Mouse (Mus musculus) gastrocnemius, adult 18-20 months (tissue): ENCODE measurements around the gene Tulp2. TPM values are rescaled to one million over a fixed set of nuclear protein-coding genes. Genes with fewer than 3 reads are reported as not detected.
"Not testable (repeated sequence)": the region's sequence is repeated elsewhere in the genome, so short reads cannot be mapped to it uniquely, and the experiment has no call there.

ENCODE experiments used
- DNase-seq: peaks from one replicate; pipeline ENCODE4 v3.0.0; 2021; ENCODE audit warnings: low spot score
- total RNA-seq, 2 experiments: library from RNA; stranded (reverse); gene quantifications; 2 replicates each; pipeline ENCODE4 v1.2.3; 2021

Tulp2 gene
- total RNA-seq, 2 experiments from 2014 or later: not detected

DNA sequence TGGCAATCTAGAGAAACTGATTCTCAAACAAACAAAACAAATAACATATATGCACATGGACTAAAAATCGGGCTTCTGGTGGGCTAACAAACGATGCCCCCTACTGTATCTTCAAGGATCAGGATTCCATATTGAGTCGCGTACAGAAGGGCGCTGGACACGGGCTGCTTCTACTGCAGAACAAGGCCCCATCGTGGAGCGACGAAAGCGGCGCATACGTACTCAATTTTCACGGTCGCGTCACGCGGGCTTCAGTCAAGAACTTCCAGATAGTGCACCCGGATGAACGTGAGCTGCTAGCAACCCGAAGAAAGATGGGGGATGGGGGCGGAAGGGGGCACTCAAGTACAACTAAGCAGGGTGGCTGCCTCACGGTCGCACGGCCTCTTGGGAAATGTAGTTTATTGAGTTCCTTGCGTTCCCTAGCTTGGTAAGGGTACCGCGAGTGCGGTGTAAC, 40.1 kb downstream of the Tulp2 start:
- peak; percentile 91 for DNase-seq

GRCm38 (mm10) chr7:45522194-45522752, 40.6 kb downstream of the Tulp2 start:
- DNase-seq: no peak

DNA sequence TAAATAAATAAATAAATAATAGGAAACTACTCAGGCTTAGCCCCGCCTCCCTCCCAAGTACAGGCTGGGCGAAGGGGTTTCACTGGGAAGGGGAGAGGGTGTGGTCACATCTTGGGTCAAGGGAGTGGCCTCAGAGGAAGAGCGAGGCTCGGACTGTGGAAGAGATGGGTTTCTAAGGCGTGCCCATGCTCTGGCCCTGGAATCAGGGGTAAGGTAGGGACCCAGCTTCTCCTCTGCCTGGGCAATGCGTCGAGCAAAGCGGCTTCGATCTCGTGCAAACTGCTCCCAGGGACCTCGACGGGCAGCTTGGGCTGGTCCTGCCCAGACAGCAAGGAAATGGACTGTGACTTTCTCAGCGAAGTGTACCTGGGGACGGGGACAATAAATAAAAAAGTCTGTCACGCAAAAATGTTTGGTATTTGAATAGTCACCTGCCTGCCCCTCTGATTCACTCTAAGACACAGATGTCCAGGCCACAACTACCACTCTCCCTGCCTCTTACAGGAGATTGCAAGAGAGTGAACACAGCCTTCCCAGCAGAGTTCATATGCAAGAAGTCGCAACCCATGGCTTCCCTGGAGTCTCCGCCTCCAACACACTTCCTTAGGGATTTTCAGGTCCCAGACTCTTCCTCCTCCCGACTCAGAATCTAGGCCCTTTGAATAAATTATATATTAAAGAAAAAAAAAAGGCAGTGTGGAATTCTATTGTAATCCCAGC, 41.4 kb downstream of the Tulp2 start:
- DNase-seq: no peak

GRCm38 (mm10) chr7:45523678-45524170, 42.0 kb downstream of the Tulp2 start:
- DNase-seq: no peak

- peak; percentile 53 for DNase-seq
Observed at GRCm38 (mm10) chr7:45524841-45525621, 43.4 kb downstream of the Tulp2 start.

DNA sequence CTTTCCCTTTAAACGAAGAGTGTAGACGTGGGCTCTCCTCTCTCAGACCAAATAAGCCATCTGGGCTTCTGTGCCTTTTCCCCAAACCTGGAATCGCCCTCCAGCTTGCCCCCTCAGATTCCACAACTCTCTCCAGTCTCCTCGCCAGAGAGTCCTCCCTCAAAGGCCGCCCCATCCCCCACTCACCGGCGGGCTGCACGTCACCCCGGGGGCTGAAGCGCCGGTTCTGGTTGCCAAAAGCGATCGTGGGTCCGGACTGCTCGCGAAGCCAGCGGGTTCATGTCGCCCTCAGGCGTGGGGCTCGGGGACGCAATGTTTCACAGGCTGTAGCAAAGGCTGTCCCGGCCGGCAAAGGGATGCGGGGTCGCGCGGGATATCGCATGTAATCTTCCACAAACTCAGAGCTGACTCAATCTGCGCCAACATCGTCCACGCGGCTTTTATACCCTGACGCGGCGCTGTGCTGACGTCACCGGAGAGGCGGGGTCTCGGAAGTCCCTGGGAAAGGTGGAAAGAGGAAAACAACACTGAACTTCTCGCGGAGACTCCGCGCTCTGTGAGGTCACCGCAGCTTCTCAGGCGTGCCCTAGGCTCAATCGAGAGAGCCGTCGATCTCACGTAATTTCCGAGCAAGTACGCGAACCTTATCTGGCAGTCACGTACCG, 44.3 kb downstream of the Tulp2 start, which contains the start of the genes Ppp1r15a and Plekha4:
Gene Ppp1r15a, minus strand, starts transcription at position 460 of the 665 bp plus-strand sequence.
Gene Plekha4, plus strand, starts transcription at position 522 of the 665 bp plus-strand sequence.
- DNase-seq: peak; percentile 98

- DNase-seq: no peak
Observed at GRCm38 (mm10) chr7:45526474-45527120, 44.9 kb downstream of the Tulp2 start.

DNA sequence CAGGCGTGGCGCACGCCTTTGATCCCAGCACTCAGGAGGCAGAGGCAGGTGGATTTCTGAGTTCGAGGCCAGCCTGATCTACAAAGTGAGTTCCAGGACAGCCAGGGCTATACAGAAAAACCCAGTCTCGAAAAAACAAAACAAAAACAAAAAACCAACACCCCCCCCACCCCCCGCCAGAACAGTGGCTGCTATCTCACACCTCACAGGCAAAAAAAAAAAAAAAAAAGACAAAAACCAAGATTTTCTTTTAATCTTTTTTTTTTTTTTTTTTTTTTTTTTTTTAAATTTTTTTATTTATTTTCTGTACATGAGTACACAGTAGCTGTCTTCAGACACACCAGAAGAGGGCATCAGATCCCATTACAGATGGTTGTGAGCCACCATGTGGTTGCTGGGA, 45.5 kb downstream of the Tulp2 start:
- DNase-seq: not testable (repeated sequence)

DNA sequence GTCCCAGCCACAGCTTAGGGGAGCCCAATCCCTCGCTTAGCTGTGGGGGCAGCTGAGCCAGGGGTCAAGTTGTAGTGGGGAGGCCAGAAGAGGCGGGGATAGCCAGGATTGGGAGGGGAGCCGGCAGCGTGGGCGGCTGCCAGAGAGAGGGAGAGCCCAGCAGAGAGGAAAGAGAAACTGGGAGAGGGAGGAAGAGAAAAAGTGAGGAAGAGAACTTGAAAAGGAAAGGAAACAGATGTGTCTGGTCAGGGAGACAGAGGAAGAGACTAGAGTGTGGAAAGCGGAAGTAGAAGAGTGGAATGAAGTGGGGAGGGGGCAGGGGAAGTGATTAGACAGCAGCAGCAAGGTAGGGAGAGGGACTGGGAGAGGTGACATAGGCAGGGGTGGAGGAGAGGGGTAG, 47.8 kb downstream of the Tulp2 start:
- no peak for DNase-seq

- no peak for DNase-seq
Observed at GRCm38 (mm10) chr7:45530643-45531042, 49.0 kb downstream of the Tulp2 start.

- DNase-seq: no peak
Observed at GRCm38 (mm10) chr7:45535676-45536075, 54.0 kb downstream of the Tulp2 start.

DNA sequence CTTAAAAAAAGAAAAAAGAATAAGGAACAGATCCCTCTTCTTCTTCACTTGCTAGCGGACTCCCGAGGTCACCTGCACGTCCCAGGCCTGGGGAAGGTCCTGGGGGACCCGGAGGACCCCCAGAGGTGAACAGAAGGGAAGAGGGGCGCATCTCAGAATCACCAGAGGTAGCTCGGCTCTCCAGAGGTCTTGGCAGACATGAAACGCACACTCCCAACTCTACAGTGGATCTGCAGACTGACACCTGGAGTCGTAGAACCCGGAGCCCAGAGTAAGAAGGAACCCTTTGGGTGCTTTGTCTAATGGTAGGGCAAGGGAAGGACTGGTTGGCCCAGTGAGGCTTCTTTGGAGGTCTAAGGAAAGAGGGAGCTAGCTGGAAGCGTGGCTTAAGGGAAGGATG, 55.9 kb downstream of the Tulp2 start:
- no peak for DNase-seq

DNA sequence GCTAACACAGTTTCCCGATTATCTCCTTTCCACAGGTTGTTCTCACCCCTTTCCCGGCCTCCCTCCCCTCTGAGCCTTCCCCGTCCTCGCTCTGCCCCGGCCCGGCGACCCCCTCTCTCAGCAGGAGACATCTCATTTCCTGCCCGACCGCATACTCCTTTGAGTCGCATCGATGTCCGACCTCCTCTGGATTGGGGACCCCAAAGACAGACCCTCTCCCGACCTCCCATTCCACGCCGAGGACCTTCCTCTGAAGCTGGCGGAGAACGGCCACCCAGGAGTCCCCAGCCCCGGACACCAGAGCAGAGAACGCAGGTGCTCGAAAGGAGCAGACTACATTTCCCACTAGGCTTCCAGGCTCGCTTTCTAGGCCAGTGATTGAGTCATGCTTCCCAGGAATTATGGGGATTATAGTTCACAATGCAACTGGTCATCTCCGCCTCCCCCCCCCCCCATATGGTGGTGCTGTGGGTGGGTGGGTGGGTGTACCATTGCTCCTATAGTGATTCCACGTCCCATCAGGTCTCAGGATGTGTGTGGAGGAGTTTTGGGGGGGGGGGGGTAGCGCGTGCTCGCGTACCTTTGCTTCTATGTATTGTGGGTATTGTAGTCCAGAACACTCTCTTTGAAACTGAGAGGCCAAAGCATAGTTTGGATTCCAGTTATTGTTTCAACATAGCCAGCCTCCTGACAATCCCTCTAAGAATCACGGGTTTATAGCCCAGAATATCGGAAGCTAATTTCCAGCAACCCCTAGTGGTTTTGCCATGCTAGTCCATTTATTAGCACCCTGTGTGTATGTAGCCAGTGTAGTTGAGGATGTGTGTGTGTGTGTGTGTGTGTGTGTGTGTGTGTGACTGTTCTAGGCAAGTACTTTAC, 56.7 kb downstream of the Tulp2 start:
- DNase-seq: peak; percentile 60

DNA sequence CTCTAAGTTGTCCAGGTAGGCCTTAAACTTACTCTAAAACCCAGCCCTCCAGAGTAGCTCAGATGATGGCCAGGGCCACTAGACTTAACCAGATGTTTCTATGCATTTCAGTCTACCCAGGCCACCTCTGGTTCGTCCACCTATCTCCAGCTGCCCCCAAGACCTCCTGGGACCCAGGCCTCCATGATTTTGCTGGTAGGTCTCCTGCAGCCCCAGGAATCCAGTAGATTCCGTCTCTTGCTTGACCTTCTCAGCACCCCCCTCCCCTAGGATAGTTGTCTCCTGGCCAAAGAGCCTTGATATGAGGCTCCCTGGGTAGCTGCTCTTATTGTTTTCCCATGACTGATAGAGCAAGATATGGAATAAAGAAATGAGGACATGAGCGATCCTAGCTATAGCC, 57.4 kb downstream of the Tulp2 start:
- no peak for DNase-seq

DNA sequence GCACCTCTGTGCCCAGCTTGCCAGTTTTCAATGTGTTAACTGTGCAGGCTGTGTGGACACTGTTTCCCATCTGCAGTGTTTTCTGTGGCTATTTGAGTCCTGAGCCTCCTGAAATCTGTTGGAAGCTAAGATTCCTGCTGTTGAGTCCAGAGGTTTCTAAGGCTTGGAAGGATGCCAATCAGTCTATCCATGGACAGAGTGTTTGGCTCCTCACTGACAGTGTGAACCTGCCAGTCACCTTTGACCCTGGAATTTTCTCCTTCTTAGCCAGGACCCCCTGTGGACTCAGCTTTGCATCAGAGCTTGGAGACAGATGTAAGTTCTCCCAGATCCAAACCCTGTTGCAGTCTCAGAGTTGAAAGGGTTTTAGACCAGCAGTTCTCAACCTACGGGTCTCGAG, 58.5 kb downstream of the Tulp2 start:
- DNase-seq: no peak

GRCm38 (mm10) chr7:45544525-45544924, 62.8 kb downstream of the Tulp2 start:
- no peak for DNase-seq

- DNase-seq: no peak
Observed at GRCm38 (mm10) chr7:45549641-45550436, 68.2 kb downstream of the Tulp2 start.

GRCm38 (mm10) chr7:45550821-45551511, 69.3 kb downstream of the Tulp2 start:
- DNase-seq: no peak

- no peak for DNase-seq
Observed at GRCm38 (mm10) chr7:45551512-45551883, 69.8 kb downstream of the Tulp2 start.
